In genomic region chr10:16053008-16053407, GRCm38 (mm10) we compare ENCODE assay signal across 16 mouse cellular contexts.
DNase-seq lines count a peak whose midpoint lies in the region; ATAC-seq and TF ChIP-seq lines count a peak whose summit lies in the region.
"Had no signal": no experiment of that assay in that cellular context is flagged by ENCODE, and none has a peak within 500 bp of the region (broad histone marks: within the 10 kb centered on the region; RNA-seq: fewer than 3 reads in every experiment).

No protein-coding gene starts in this region.

- no peak overlapping the region for H3K27ac ChIP-seq in forebrain, embryonic 10.5 days
- peak overlapping the region; percentile 33; the same call in 1 of the 2 replicates for H3K27ac ChIP-seq in hindbrain, embryonic 14.5 days
- no peak overlapping the region for H3K27ac ChIP-seq in midbrain, postnatal 0 days (ENCODE audit: low read depth, low read length)

- H3K4me3 ChIP-seq in forebrain, embryonic 10.5 days = no peak overlapping the region
- no peak overlapping the region for H3K4me3 ChIP-seq in hindbrain, embryonic 14.5 days (replicated peaks; ENCODE audit: low read length)
- no peak overlapping the region for H3K4me3 ChIP-seq in midbrain, postnatal 0 days (ENCODE audit: low read depth, low read length)
- H3K4me3 ChIP-seq: heart, embryonic 12.5 days had no signal

- peaks cover 4% of the 10 kb centered on the region; the same call in 1 of the 2 replicates for H3K27me3 ChIP-seq in forebrain, embryonic 10.5 days (ENCODE audit: poor library complexity, severe bottlenecking)
- no peaks in the 10 kb centered on the region for H3K27me3 ChIP-seq in hindbrain, embryonic 14.5 days (ENCODE audit: control insufficient read depth, insufficient read depth, low read length)
- H3K27me3 ChIP-seq in midbrain, postnatal 0 days (ENCODE audit: insufficient read depth, low read length) = no peaks in the 10 kb centered on the region
- H3K27me3 ChIP-seq: heart, embryonic 12.5 days had no signal

- TF ChIP-seq POLR2A in brain, embryonic 14.5 days (IDR thresholded peaks at IDR 0.05; ENCODE audit: borderline replicate concordance, extremely low read depth, insufficient read depth, insufficient read length, poor library complexity, severe bottlenecking) = no peak

- no peak overlapping the region for H3K4me2 ChIP-seq in hindbrain, embryonic 14.5 days (replicated peaks)
- H3K4me2 ChIP-seq in midbrain, postnatal 0 days (ENCODE audit: low read depth, low read length, poor library complexity, severe bottlenecking) = no peak overlapping the region
- H3K4me2 ChIP-seq: heart, embryonic 12.5 days had no signal

- no peak overlapping the region for H3K9ac ChIP-seq in hindbrain, embryonic 14.5 days
- H3K9ac ChIP-seq in midbrain, postnatal 0 days (replicated peaks; ENCODE audit: low read length, poor library complexity, severe bottlenecking) = no peak overlapping the region
- H3K9ac ChIP-seq: heart, embryonic 12.5 days had no signal

- WGBS in forebrain, embryonic 10.5 days = 28% methylated on average over 5 of the region's 5 CpGs
- WGBS in hindbrain, embryonic 14.5 days = 27% methylated on average over 5 of the region's 5 CpGs
- 14% methylated on average over 5 of the region's 5 CpGs for WGBS in midbrain, postnatal 0 days

- DNase-seq in brain, embryonic 14.5 days (ENCODE audit: low read depth) = peak; percentile 93
- peak; percentile 18 for DNase-seq in forebrain, embryonic 10.5 days (ENCODE audit: extremely low spot score, low spot score)
- DNase-seq in hindbrain, embryonic 14.5 days (ENCODE audit: low spot score) = peak; percentile 36
- peak; percentile 58 for DNase-seq in midbrain, postnatal 0 days (ENCODE audit: low spot score)
- DNase-seq in lung, postnatal 25 days (ENCODE audit: low spot score) = no peak
- no peak for DNase-seq in ovary, postnatal 10 days (ENCODE audit: low spot score)
- DNase-seq in adrenal gland, adult (ENCODE audit: inconsistent age in 2 of 2, low spot score in 1 of 2) = no peak
- DNase-seq: cerebellum, adult 18-20 months; gastrocnemius, postnatal 25 days; heart, postnatal 4 days; kidney, adult 2 months; lung, adult 18-20 months; right cerebral cortex, postnatal 25 days; thymus, adult 2 months had no signal

- ATAC-seq in hindbrain, embryonic 14.5 days (ENCODE audit: low FRiP score) = peak; percentile 77
- no peak for ATAC-seq in midbrain, postnatal 0 days (ENCODE audit: low FRiP score)
- ATAC-seq: activated CD4-positive, CD25-positive, alpha-beta regulatory T cell, adult 4 months had no signal

- no peaks in the 10 kb centered on the region for H3K36me3 ChIP-seq in forebrain, embryonic 10.5 days (replicated peaks)
- no peaks in the 10 kb centered on the region for H3K36me3 ChIP-seq in hindbrain, embryonic 14.5 days (replicated peaks; ENCODE audit: control insufficient read depth, insufficient read depth)
- H3K36me3 ChIP-seq in midbrain, postnatal 0 days (ENCODE audit: insufficient read depth, low read length) = no peaks in the 10 kb centered on the region
- H3K36me3 ChIP-seq: heart, embryonic 12.5 days had no signal

- H3K4me1 ChIP-seq in forebrain, embryonic 10.5 days = peaks cover 13% of the 10 kb centered on the region
- no peaks in the 10 kb centered on the region; the same call in 1 of the 2 replicates for H3K4me1 ChIP-seq in hindbrain, embryonic 14.5 days (replicated peaks; ENCODE audit: control insufficient read depth, insufficient read depth, low read length)
- H3K4me1 ChIP-seq in midbrain, postnatal 0 days (ENCODE audit: insufficient read depth, low read length) = no peaks in the 10 kb centered on the region
- H3K4me1 ChIP-seq: heart, embryonic 12.5 days had no signal

- no peak for TF ChIP-seq CTCF in brain, embryonic 14.5 days (IDR thresholded peaks at IDR 0.05; ENCODE audit: borderline replicate concordance, extremely low read depth, insufficient read depth, insufficient read length)
- TF ChIP-seq CTCF in midbrain, postnatal 0 days (IDR thresholded peaks at IDR 0.05) = no peak

- no peaks in the 10 kb centered on the region for H3K9me3 ChIP-seq in forebrain, embryonic 10.5 days
- no peaks in the 10 kb centered on the region for H3K9me3 ChIP-seq in hindbrain, embryonic 14.5 days (ENCODE audit: control insufficient read depth, low read length)
- no peaks in the 10 kb centered on the region for H3K9me3 ChIP-seq in midbrain, postnatal 0 days (ENCODE audit: low read length)
- H3K9me3 ChIP-seq: heart, embryonic 12.5 days had no signal

Comparison
In these comparisons a context has a peak if more than half of its experiments do, and no peak if none do; other contexts are left out.
1. DNase-seq: peak in brain, embryonic 14.5 days (single experiment), forebrain, embryonic 10.5 days (single experiment), hindbrain, embryonic 14.5 days (single experiment) and midbrain, postnatal 0 days (single experiment); none in lung, postnatal 25 days (single experiment), ovary, postnatal 10 days (single experiment) and adrenal gland, adult (0 of 2).